Mouse (Mus musculus): ENCODE results near the gene Abi2. TPM values are rescaled to one million over a fixed set of nuclear protein-coding genes. Genes with fewer than 3 reads are reported as not detected.

Gene Abi2
- polyA plus RNA-seq, 1 experiment from 2014 or later, result 50.0 TPM

GRCm38 (mm10) chr1:60510584-60510983 lies 101.2 kb downstream of the Abi2 start:
- DNase-seq (ENCODE audit: low spot score, missing footprints) (no peak), ATAC-seq (ENCODE audit: low FRiP score) (no peak)
- no peak overlapping the region for H3K4me3 ChIP-seq (ENCODE audit: low read depth, low read length)
- no peak overlapping the region for H3K9ac ChIP-seq (ENCODE audit: low read length)
- no peaks in the 10 kb centered on the region for H3K4me1 ChIP-seq (ENCODE audit: control insufficient read depth, insufficient read depth, low read length)
- H3K9me3 ChIP-seq (ENCODE audit: control insufficient read depth, low read length), result no peaks in the 10 kb centered on the region
- H3K36me3 ChIP-seq (ENCODE audit: control insufficient read depth, insufficient read depth, low read length), result no peaks in the 10 kb centered on the region; the same call in 1 of the 2 replicates
- WGBS, result 80% methylated on average over 2 of the region's 2 CpGs
- no peak overlapping the region for H3K27ac ChIP-seq (ENCODE audit: low read depth, low read length)
- H3K27me3 ChIP-seq (ENCODE audit: control insufficient read depth, insufficient read depth, low read length), result no peaks in the 10 kb centered on the region
- H3K4me2 ChIP-seq, result no peak overlapping the region

GRCm38 (mm10) chr1:60530107-60530506 lies 120.7 kb downstream of the Abi2 start:
- Histone ChIP-seq H3K27me3 (ENCODE audit: control insufficient read depth, insufficient read depth, low read length) (no peaks in the 10 kb centered on the region), H3K4me3 (ENCODE audit: low read depth, low read length) (no peak overlapping the region), H3K27ac (ENCODE audit: low read depth, low read length) (no peak overlapping the region), H3K4me2 (no peak overlapping the region), H3K36me3 (ENCODE audit: control insufficient read depth, insufficient read depth, low read length) (peaks cover 4% of the 10 kb centered on the region), H3K4me1 (ENCODE audit: control insufficient read depth, insufficient read depth, low read length) (no peaks in the 10 kb centered on the region), H3K9me3 (ENCODE audit: control insufficient read depth, low read length) (no peaks in the 10 kb centered on the region), H3K9ac (ENCODE audit: low read length) (no peak overlapping the region)
- whole genome bisulfite sequencing, result 90% methylated on average over 6 of the region's 6 CpGs
- no peak for DNase-seq (ENCODE audit: low spot score, missing footprints)
- no peak for ATAC-seq (ENCODE audit: low FRiP score)

GRCm38 (mm10) chr1:60530636-60531035 lies 121.2 kb downstream of the Abi2 start:
- Histone ChIP-seq H3K9me3 (ENCODE audit: control insufficient read depth, low read length) (no peaks in the 10 kb centered on the region), H3K4me2 (no peak overlapping the region), H3K27ac (ENCODE audit: low read depth, low read length) (no peak overlapping the region), H3K9ac (ENCODE audit: low read length) (no peak overlapping the region), H3K4me1 (ENCODE audit: control insufficient read depth, insufficient read depth, low read length) (no peaks in the 10 kb centered on the region), H3K36me3 (ENCODE audit: control insufficient read depth, insufficient read depth, low read length) (peaks cover 3% of the 10 kb centered on the region), H3K4me3 (ENCODE audit: low read depth, low read length) (no peak overlapping the region), H3K27me3 (ENCODE audit: control insufficient read depth, insufficient read depth, low read length) (no peaks in the 10 kb centered on the region)
- DNase-seq (ENCODE audit: low spot score, missing footprints), result no peak
- ATAC-seq (ENCODE audit: low FRiP score), result no peak
- WGBS, result 87% methylated on average over 2 of the region's 2 CpGs

Other genes starting within 250 kb of the Abi2 start
- gene Nbeal1, start 229.0 kb upstream of the Abi2 start, polyA plus RNA-seq (2014; fragmentation: Nextera tagmentation; extraction: Ambion mirVana), result 7.2 and 7.5 TPM in 2 replicates
- gene Cyp20a1, start 66.3 kb upstream of the Abi2 start, polyA plus RNA-seq (2014; fragmentation: Nextera tagmentation; extraction: Ambion mirVana), result 16.2 and 16.7 TPM in 2 replicates
- gene Raph1, start 157.5 kb downstream of the Abi2 start, polyA plus RNA-seq (2014; fragmentation: Nextera tagmentation; extraction: Ambion mirVana), result 22.6 and 22.7 TPM in 2 replicates